Mouse (Mus musculus) urinary bladder, adult 2 months (tissue): ENCODE results near the gene Asb16. TPM values are rescaled to one million over a fixed set of nuclear protein-coding genes. Genes with fewer than 3 reads are reported as not detected.

ENCODE experiments used
- polyA plus RNA-seq: library from polyadenylated mRNA; depleted of rRNA; stranded (reverse); fragments of >200 nt; gene quantifications from 2 replicates; pipeline ENCODE4 v1.2.3, GENCODE M21; 2012; rRNA removed

The Asb16 gene
- polyA plus RNA-seq, 1 experiment: 0.63 TPM

Other genes starting within 250 kb of the Asb16 start
- 1.2 and 1.4 TPM in 2 replicates for gene Mpp3, start 240.3 kb upstream of the Asb16 start, polyA plus RNA-seq
- 15.3 and 19.8 TPM in 2 replicates for gene Cd300lg, start 227.2 kb upstream of the Asb16 start, polyA plus RNA-seq
- 18.9 and 21.0 TPM in 2 replicates for gene Mpp2, start 180.2 kb upstream of the Asb16 start, polyA plus RNA-seq
- gene Ppy, start 167.4 kb upstream of the Asb16 start, polyA plus RNA-seq: 0.19 and 0.51 TPM in 2 replicates
- not detected in 2 replicates for gene Pyy, start 160.9 kb upstream of the Asb16 start, polyA plus RNA-seq
- 0.07 and 0.15 TPM in 2 replicates for gene Nags, start 123.2 kb upstream of the Asb16 start, polyA plus RNA-seq
- gene Tmem101, start 112.3 kb upstream of the Asb16 start, polyA plus RNA-seq: 15.0 and 17.4 TPM in 2 replicates
- gene Lsm12, start 83.4 kb upstream of the Asb16 start, polyA plus RNA-seq: 29.9 and 32.4 TPM in 2 replicates
- 73.3 and 80.1 TPM in 2 replicates for gene G6pc3, start 79.1 kb upstream of the Asb16 start, polyA plus RNA-seq
- gene Hdac5, start 38.6 kb upstream of the Asb16 start, polyA plus RNA-seq: 58.1 and 75.4 TPM in 2 replicates
- 0.41 TPM in 2 replicates for gene BC030867, start 19.9 kb upstream of the Asb16 start, polyA plus RNA-seq
- gene Tmub2, start 16.2 kb downstream of the Asb16 start, polyA plus RNA-seq: 50.8 and 57.6 TPM in 2 replicates
- 36.5 and 38.6 TPM in 2 replicates for gene Atxn7l3, start 27.9 kb downstream of the Asb16 start, polyA plus RNA-seq
- gene Ubtf, start 51.0 kb downstream of the Asb16 start, polyA plus RNA-seq: 45.7 and 61.5 TPM in 2 replicates
- 0.01 TPM in 1 of 2 replicates, not detected in the other for gene Slc4a1, start 97.5 kb downstream of the Asb16 start, polyA plus RNA-seq
- 1.4 and 2.9 TPM in 2 replicates for gene Rundc3a, start 124.7 kb downstream of the Asb16 start, polyA plus RNA-seq
- 80.3 and 88.2 TPM in 2 replicates for gene Slc25a39, start 139.2 kb downstream of the Asb16 start, polyA plus RNA-seq
- gene Grn, start 161.6 kb downstream of the Asb16 start, polyA plus RNA-seq: 190 and 251 TPM in 2 replicates
- 6.9 and 10.4 TPM in 2 replicates for gene Fam171a2, start 178.9 kb downstream of the Asb16 start, polyA plus RNA-seq
- 5.7 and 7.2 TPM in 2 replicates for gene Itga2b, start 201.4 kb downstream of the Asb16 start, polyA plus RNA-seq